Mouse (Mus musculus) brain, embryonic 14.5 days (tissue): ENCODE measurements around the gene Vmn1r188.

Source experiments
- CTCF ChIP-seq: fragments of 200-500 bp; IDR thresholded peaks from 2 replicates; pipeline ENCODE4 v1.5.1; 2012; ENCODE audit warnings: inconsistent platforms, mild to moderate bottlenecking, moderate library complexity, borderline replicate concordance; ENCODE audit not compliant: insufficient read depth, insufficient read length; ENCODE audit errors: extremely low read depth
- POLR2A ChIP-seq: fragments of 200-500 bp; IDR thresholded peaks from 2 replicates; pipeline ENCODE4 v1.6.1; 2012; ENCODE audit warnings: mild to moderate bottlenecking, inconsistent platforms, borderline replicate concordance; ENCODE audit not compliant: poor library complexity, insufficient read depth, insufficient read length, severe bottlenecking; ENCODE audit errors: extremely low read depth

DNA sequence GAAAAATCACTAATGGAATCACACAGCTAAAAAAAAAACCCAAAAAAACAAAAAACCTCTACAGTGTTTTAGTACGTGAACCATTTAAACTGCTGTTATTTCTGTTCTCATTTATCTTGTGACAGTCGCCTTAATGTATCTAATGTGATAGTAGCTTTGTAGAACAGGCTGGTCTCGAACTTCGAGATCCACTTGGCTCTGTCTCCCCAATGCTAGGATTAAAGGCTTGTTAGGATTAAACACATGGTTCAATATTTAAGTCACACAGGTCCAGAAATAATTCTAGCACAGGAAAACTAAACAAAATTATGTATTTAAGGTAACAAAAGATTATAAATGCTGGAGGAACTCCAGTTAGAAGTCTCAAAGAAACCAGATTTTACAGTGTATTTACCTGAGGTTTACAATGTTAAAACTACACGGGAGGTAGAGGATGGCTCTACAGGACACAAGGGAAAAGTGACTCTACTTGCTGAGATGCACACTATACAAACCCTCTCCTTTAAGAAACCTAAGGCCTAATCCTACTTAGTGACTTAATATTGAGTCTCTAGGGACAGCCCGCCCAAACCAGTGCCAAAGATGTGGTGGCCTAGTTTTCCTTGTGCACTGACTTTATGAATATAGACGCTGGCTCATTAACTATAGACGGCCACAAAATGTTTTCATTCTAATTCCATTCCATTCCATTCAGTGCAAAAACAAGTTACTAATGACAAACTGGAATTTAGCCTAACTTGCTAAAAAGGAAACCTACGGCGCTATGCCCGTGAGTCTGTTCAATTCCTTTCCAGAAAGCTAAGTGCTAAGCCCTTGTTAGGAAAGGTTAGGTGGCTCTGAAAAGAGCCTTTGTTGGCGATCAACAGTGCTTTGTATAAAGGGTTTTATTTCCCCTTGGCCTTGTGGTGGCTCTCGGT lies 42.3 kb upstream of the Vmn1r188 start:
- TF ChIP-seq CTCF, result no peak
- no peak for TF ChIP-seq POLR2A
